Mouse (Mus musculus): ENCODE data around the gene Ppp1r1c. TPM values are rescaled to one million over a fixed set of nuclear protein-coding genes. Genes with fewer than 3 reads are reported as not detected.

Gene Ppp1r1c
- total and polyA plus RNA-seq, 2 experiments from 2014 or later = not detected

DNA sequence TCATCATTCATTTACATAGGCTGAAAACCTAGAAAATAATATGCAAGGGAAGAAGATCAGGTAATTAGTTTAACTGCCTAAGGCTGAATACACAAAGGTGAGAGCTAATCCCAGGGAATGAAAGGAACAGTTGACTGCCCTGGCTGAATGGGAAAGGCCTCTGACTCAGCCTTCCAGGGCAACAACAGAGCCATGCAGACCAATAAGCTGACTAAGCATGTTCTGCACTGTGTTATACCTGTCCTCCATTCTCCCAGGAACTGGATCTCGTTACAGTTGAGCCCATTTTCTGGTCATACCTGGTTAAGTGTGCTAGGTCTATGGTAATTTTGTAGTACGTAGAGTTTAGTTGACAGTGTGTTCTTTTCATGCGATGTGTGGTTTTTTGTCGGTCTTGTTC lies 36.6 kb downstream of the Ppp1r1c start:
- peaks cover 77% of the 10 kb centered on the region for H3K27me3 ChIP-seq (ENCODE audit: control insufficient read depth, insufficient read depth, low read length)
- no peaks in the 10 kb centered on the region for H3K36me3 ChIP-seq (replicated peaks; ENCODE audit: control insufficient read depth, insufficient read depth, low read length)
- H3K4me1 ChIP-seq (ENCODE audit: control insufficient read depth, insufficient read depth) = no peaks in the 10 kb centered on the region
- H3K9me3 ChIP-seq (replicated peaks; ENCODE audit: control insufficient read depth, low read length) = no peaks in the 10 kb centered on the region
- 85% methylated on average over 4 of the region's 4 CpGs for WGBS
- H3K27ac ChIP-seq (ENCODE audit: low read depth) = no peak overlapping the region
- TF ChIP-seq CTCF (IDR thresholded peaks at IDR 0.05; ENCODE audit: low read depth) (no peak), EP300 (IDR thresholded peaks at IDR 0.05; ENCODE audit: low read depth) (no peak)
- H3K9ac ChIP-seq (replicated peaks; ENCODE audit: low read depth, low read length) = no peak overlapping the region
- no peak for DNase-seq (ENCODE audit: low spot score)
- no peak for ATAC-seq (ENCODE audit: insufficient read depth, low read depth)
- H3K4me3 ChIP-seq (ENCODE audit: low read depth, low read length) = no peak overlapping the region
- H3K4me2 ChIP-seq (ENCODE audit: low read depth, low read length) = no peak overlapping the region

DNA sequence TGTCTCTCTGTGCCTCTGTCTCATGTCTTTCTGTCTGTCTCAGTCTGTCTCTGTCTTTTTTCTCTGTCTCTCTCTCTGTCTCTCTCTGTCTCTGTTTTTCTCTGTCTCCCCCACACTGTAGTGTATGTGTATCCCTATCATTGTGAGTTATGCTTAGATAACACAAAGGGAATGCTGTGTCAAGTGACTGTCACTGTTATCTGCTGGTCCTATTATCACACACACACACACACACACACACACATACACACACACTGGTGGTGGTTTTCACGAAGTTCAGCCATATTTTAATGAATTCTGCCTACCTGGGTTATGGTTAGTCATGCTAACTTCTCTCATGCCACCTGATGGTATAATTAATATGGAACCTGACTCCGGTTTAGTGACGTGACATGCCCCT lies 44.1 kb downstream of the Ppp1r1c start:
- H3K4me1 ChIP-seq (ENCODE audit: control insufficient read depth, insufficient read depth) = no peaks in the 10 kb centered on the region
- ATAC-seq (ENCODE audit: insufficient read depth, low read depth) (no peak), DNase-seq (ENCODE audit: low spot score) (no peak)
- no peaks in the 10 kb centered on the region for H3K9me3 ChIP-seq (replicated peaks; ENCODE audit: control insufficient read depth, low read length)
- TF ChIP-seq CTCF (IDR thresholded peaks at IDR 0.05; ENCODE audit: low read depth) (no peak), EP300 (IDR thresholded peaks at IDR 0.05; ENCODE audit: low read depth) (no peak)
- H3K27ac ChIP-seq (ENCODE audit: low read depth) = no peak overlapping the region
- 71% methylated on average over 3 of the region's 3 CpGs for WGBS
- H3K4me2 ChIP-seq (ENCODE audit: low read depth, low read length) = no peak overlapping the region
- no peaks in the 10 kb centered on the region for H3K36me3 ChIP-seq (replicated peaks; ENCODE audit: control insufficient read depth, insufficient read depth, low read length)
- no peak overlapping the region for H3K4me3 ChIP-seq (ENCODE audit: low read depth, low read length)
- peaks cover 55% of the 10 kb centered on the region for H3K27me3 ChIP-seq (ENCODE audit: control insufficient read depth, insufficient read depth, low read length)
- H3K9ac ChIP-seq (replicated peaks; ENCODE audit: low read depth, low read length) = no peak overlapping the region

DNA sequence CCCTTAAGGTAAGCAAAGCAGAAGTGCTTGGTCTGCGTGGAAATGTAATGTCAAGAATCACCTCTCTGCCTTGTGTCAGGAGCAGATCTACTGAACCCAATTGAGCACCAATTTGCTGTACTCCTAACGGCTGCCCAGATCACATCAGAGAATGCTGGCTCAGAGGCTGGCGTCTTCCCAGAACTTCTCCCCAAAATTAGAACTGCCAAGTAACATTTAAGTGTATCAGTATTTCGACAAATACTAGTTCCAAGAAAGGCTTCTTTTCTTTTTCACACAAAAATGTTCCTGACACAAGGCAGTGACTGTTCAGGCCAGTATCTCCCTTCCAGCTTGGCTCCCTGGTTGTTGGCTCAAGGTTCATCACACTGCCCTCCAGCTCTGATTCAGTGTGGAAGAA lies 52.4 kb downstream of the Ppp1r1c start:
- Histone ChIP-seq H3K9me3 (replicated peaks; ENCODE audit: control insufficient read depth, low read length) (no peaks in the 10 kb centered on the region), H3K9ac (replicated peaks; ENCODE audit: low read depth, low read length) (no peak overlapping the region), H3K4me3 (ENCODE audit: low read depth, low read length) (no peak overlapping the region), H3K4me2 (ENCODE audit: low read depth, low read length) (no peak overlapping the region), H3K27me3 (ENCODE audit: control insufficient read depth, insufficient read depth, low read length) (peaks cover 25% of the 10 kb centered on the region), H3K36me3 (replicated peaks; ENCODE audit: control insufficient read depth, insufficient read depth, low read length) (no peaks in the 10 kb centered on the region), H3K27ac (ENCODE audit: low read depth) (no peak overlapping the region), H3K4me1 (ENCODE audit: control insufficient read depth, insufficient read depth) (no peaks in the 10 kb centered on the region)
- DNase-seq (ENCODE audit: low spot score) = no peak
- ATAC-seq (ENCODE audit: insufficient read depth, low read depth) = no peak
- 74% methylated on average over 4 of the region's 4 CpGs for WGBS
- no peak for TF ChIP-seq EP300 (IDR thresholded peaks at IDR 0.05; ENCODE audit: low read depth)
- TF ChIP-seq CTCF (IDR thresholded peaks at IDR 0.05; ENCODE audit: low read depth) = no peak

- no peak for ATAC-seq (ENCODE audit: insufficient read depth, low read depth)
- DNase-seq (ENCODE audit: low spot score) = no peak
Measured at GRCm38 (mm10) chr2:79762723-79763388, 55.3 kb downstream of the Ppp1r1c start.

GRCm38 (mm10) chr2:79765032-79765431 lies 57.5 kb downstream of the Ppp1r1c start:
- no peaks in the 10 kb centered on the region for H3K4me1 ChIP-seq (ENCODE audit: control insufficient read depth, insufficient read depth)
- TF ChIP-seq CTCF (IDR thresholded peaks at IDR 0.05; ENCODE audit: low read depth) (no peak), EP300 (IDR thresholded peaks at IDR 0.05; ENCODE audit: low read depth) (no peak)
- no peak for ATAC-seq (ENCODE audit: insufficient read depth, low read depth)
- peaks cover 7% of the 10 kb centered on the region for H3K27me3 ChIP-seq (ENCODE audit: control insufficient read depth, insufficient read depth, low read length)
- no peak overlapping the region for H3K27ac ChIP-seq (ENCODE audit: low read depth)
- whole genome bisulfite sequencing = 80% methylated on average over 3 of the region's 3 CpGs
- no peaks in the 10 kb centered on the region for H3K9me3 ChIP-seq (replicated peaks; ENCODE audit: control insufficient read depth, low read length)
- no peak overlapping the region for H3K4me2 ChIP-seq (ENCODE audit: low read depth, low read length)
- no peak overlapping the region for H3K9ac ChIP-seq (replicated peaks; ENCODE audit: low read depth, low read length)
- no peak overlapping the region for H3K4me3 ChIP-seq (ENCODE audit: low read depth, low read length)
- no peak for DNase-seq (ENCODE audit: low spot score)
- H3K36me3 ChIP-seq (replicated peaks; ENCODE audit: control insufficient read depth, insufficient read depth, low read length) = no peaks in the 10 kb centered on the region

More at GRCm38 (mm10) chr2:79762723-79763388, 55.3 kb downstream of the Ppp1r1c start:
- no peak overlapping the region for H3K9ac ChIP-seq (replicated peaks; ENCODE audit: low read depth, low read length)
- H3K27me3 ChIP-seq (ENCODE audit: control insufficient read depth, insufficient read depth, low read length) = peaks cover 7% of the 10 kb centered on the region
- H3K36me3 ChIP-seq (replicated peaks; ENCODE audit: control insufficient read depth, insufficient read depth, low read length) = no peaks in the 10 kb centered on the region
- no peaks in the 10 kb centered on the region for H3K4me1 ChIP-seq (ENCODE audit: control insufficient read depth, insufficient read depth)
- no peak for TF ChIP-seq CTCF (IDR thresholded peaks at IDR 0.05; ENCODE audit: low read depth)
- no peak overlapping the region for H3K4me3 ChIP-seq (ENCODE audit: low read depth, low read length)
- no peak overlapping the region for H3K4me2 ChIP-seq (ENCODE audit: low read depth, low read length)
- H3K27ac ChIP-seq (ENCODE audit: low read depth) = no peak overlapping the region
- H3K9me3 ChIP-seq (replicated peaks; ENCODE audit: control insufficient read depth, low read length) = no peaks in the 10 kb centered on the region
- 64% methylated on average over 6 of the region's 6 CpGs for WGBS

DNA sequence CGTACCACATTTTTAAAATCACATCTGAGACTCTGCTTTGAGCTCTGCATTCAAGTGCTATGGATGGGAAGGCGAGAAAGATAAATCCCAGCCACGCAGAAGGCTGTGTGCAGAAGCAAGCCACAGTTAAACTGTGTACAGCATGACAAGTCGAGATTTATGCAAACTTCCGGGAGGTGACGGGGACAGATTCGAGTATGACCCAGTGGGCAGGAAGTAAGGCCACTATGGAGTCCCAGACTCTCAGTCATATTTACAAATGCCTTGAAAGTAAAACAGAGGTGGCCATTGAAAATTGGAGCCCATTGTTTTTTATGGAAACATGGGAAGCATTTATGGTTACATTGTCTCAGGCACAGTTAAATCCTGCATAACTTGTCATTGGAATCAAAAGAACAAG lies 58.1 kb downstream of the Ppp1r1c start:
- Histone ChIP-seq H3K4me2 (ENCODE audit: low read depth, low read length) (no peak overlapping the region), H3K4me3 (ENCODE audit: low read depth, low read length) (no peak overlapping the region), H3K27ac (ENCODE audit: low read depth) (no peak overlapping the region), H3K36me3 (replicated peaks; ENCODE audit: control insufficient read depth, insufficient read depth, low read length) (no peaks in the 10 kb centered on the region), H3K4me1 (ENCODE audit: control insufficient read depth, insufficient read depth) (no peaks in the 10 kb centered on the region), H3K9me3 (replicated peaks; ENCODE audit: control insufficient read depth, low read length) (no peaks in the 10 kb centered on the region), H3K27me3 (ENCODE audit: control insufficient read depth, insufficient read depth, low read length) (peaks cover 11% of the 10 kb centered on the region), H3K9ac (replicated peaks; ENCODE audit: low read depth, low read length) (no peak overlapping the region)
- WGBS = 65% methylated on average over 7 of the region's 7 CpGs
- DNase-seq (ENCODE audit: low spot score) (no peak), ATAC-seq (ENCODE audit: insufficient read depth, low read depth) (no peak)
- TF ChIP-seq CTCF (IDR thresholded peaks at IDR 0.05; ENCODE audit: low read depth) = no peak
